Mouse (Mus musculus): ENCODE results near the gene Entpd7. TPM values are rescaled to one million over a fixed set of nuclear protein-coding genes. Genes with fewer than 3 reads are reported as not detected.

Entpd7 gene
- polyA plus RNA-seq, 1 experiment from 2014 or later: 16.5 TPM

GRCm38 (mm10) chr19:43679474-43679981 is 9.9 kb upstream of the Entpd7 start:
- Histone ChIP-seq H3K9me3 (ENCODE audit: control insufficient read depth, low read length) (no peaks in the 10 kb centered on the region), H3K27ac (ENCODE audit: low read depth) (0 out of 2 replicates have a peak overlapping the region, but pooled peaks have one; percentile 43), H3K36me3 (ENCODE audit: control insufficient read depth, insufficient read depth, low read length) (no peaks in the 10 kb centered on the region), H3K4me1 (replicated peaks; ENCODE audit: control insufficient read depth, insufficient read depth, low read length) (peaks cover 9% of the 10 kb centered on the region), H3K9ac (ENCODE audit: low read length) (no peak overlapping the region), H3K27me3 (replicated peaks; ENCODE audit: control insufficient read depth, insufficient read depth, low read length) (no peaks in the 10 kb centered on the region), H3K4me3 (ENCODE audit: low read depth, low read length) (no peak overlapping the region), H3K4me2 (ENCODE audit: low read length) (no peak overlapping the region)
- no peak for ATAC-seq (replicated peaks; ENCODE audit: low FRiP score, low TSS enrichment, low read depth)
- no peak for DNase-seq (ENCODE audit: low spot score)
- WGBS: 58% methylated on average over 10 of the region's 10 CpGs

GRCm38 (mm10) chr19:43681541-43681940 is 7.9 kb upstream of the Entpd7 start:
- H3K4me3 ChIP-seq (ENCODE audit: low read depth, low read length): no peak overlapping the region
- H3K27me3 ChIP-seq (replicated peaks; ENCODE audit: control insufficient read depth, insufficient read depth, low read length): no peaks in the 10 kb centered on the region
- H3K4me2 ChIP-seq (ENCODE audit: low read length): no peak overlapping the region
- peaks cover 2% of the 10 kb centered on the region for H3K4me1 ChIP-seq (replicated peaks; ENCODE audit: control insufficient read depth, insufficient read depth, low read length)
- no peak overlapping the region for H3K27ac ChIP-seq (ENCODE audit: low read depth)
- no peak for ATAC-seq (replicated peaks; ENCODE audit: low FRiP score, low TSS enrichment, low read depth)
- no peak for DNase-seq (ENCODE audit: low spot score)
- H3K9ac ChIP-seq (ENCODE audit: low read length): no peak overlapping the region
- WGBS: 90% methylated on average over 4 of the region's 4 CpGs
- no peaks in the 10 kb centered on the region for H3K9me3 ChIP-seq (ENCODE audit: control insufficient read depth, low read length)
- no peaks in the 10 kb centered on the region for H3K36me3 ChIP-seq (ENCODE audit: control insufficient read depth, insufficient read depth, low read length)

GRCm38 (mm10) chr19:43692815-43693214 is 3.3 kb downstream of the Entpd7 start:
- Histone ChIP-seq H3K4me2 (ENCODE audit: low read length) (no peak overlapping the region), H3K27ac (ENCODE audit: low read depth) (no peak overlapping the region), H3K4me1 (replicated peaks; ENCODE audit: control insufficient read depth, insufficient read depth, low read length) (0 out of 2 replicates have a peak, but pooled peaks cover 9% of the 10 kb centered on the region), H3K4me3 (ENCODE audit: low read depth, low read length) (no peak overlapping the region), H3K9ac (ENCODE audit: low read length) (no peak overlapping the region), H3K9me3 (ENCODE audit: control insufficient read depth, low read length) (no peaks in the 10 kb centered on the region), H3K27me3 (replicated peaks; ENCODE audit: control insufficient read depth, insufficient read depth, low read length) (no peaks in the 10 kb centered on the region), H3K36me3 (ENCODE audit: control insufficient read depth, insufficient read depth, low read length) (peaks cover 17% of the 10 kb centered on the region)
- no peak for DNase-seq (ENCODE audit: low spot score)
- no peak for ATAC-seq (replicated peaks; ENCODE audit: low FRiP score, low TSS enrichment, low read depth)
- WGBS: 90% methylated on average over 14 of the region's 14 CpGs

GRCm38 (mm10) chr19:43695514-43695964 is 6.1 kb downstream of the Entpd7 start:
- ATAC-seq (replicated peaks; ENCODE audit: low FRiP score, low TSS enrichment, low read depth): peak; percentile 60
- Histone ChIP-seq H3K4me2 (ENCODE audit: low read length) (no peak overlapping the region), H3K9ac (ENCODE audit: low read length) (no peak overlapping the region), H3K9me3 (ENCODE audit: control insufficient read depth, low read length) (no peaks in the 10 kb centered on the region), H3K4me1 (replicated peaks; ENCODE audit: control insufficient read depth, insufficient read depth, low read length) (peaks cover 4% of the 10 kb centered on the region; the same call in 1 of the 2 replicates), H3K4me3 (ENCODE audit: low read depth, low read length) (no peak overlapping the region), H3K36me3 (ENCODE audit: control insufficient read depth, insufficient read depth, low read length) (peaks cover 24% of the 10 kb centered on the region), H3K27me3 (replicated peaks; ENCODE audit: control insufficient read depth, insufficient read depth, low read length) (no peaks in the 10 kb centered on the region), H3K27ac (ENCODE audit: low read depth) (no peak overlapping the region; the same call in 1 of the 2 replicates)
- WGBS: 51% methylated on average over 10 of the region's 10 CpGs
- no peak for DNase-seq (ENCODE audit: low spot score)

DNA sequence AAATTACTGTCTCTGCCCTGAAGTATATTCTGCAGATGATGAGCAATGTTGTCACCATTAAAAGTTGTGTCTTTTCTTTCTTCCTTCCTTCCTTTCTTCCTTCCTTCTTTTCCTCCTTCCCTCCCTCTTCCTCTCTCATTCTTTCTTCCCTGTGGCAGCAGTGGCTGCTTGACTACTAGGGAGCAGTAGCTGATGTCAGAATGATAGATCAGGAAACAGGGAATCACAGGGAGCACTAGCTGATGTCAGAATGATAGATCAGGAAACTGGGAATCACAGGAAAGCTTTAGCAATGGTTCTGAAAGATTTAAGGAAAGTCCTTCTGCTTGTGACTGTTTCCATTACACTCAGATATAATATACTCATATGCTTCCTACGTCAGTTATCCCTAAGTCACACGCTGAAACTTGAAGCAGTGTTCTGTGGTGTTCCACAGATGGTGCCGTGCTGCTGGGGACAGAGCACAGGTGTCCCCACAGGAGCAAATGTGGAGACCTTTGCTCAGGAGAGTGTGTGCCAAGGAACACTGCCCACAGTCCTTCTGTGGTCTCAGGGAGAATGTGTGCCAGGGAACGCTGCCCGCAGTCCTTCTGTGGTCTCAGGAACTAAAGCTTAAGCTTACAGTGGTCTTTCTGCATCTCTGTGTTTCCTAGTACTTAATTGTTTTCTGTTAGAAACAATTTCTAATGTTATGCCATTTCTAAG is 8.3 kb downstream of the Entpd7 start:
- no peak overlapping the region for H3K27ac ChIP-seq (ENCODE audit: low read depth)
- no peaks in the 10 kb centered on the region for H3K9me3 ChIP-seq (ENCODE audit: control insufficient read depth, low read length)
- peaks cover 23% of the 10 kb centered on the region; the same call in 1 of the 2 replicates for H3K36me3 ChIP-seq (ENCODE audit: control insufficient read depth, insufficient read depth, low read length)
- no peaks in the 10 kb centered on the region for H3K27me3 ChIP-seq (replicated peaks; ENCODE audit: control insufficient read depth, insufficient read depth, low read length)
- ATAC-seq (replicated peaks; ENCODE audit: low FRiP score, low TSS enrichment, low read depth) (no peak), DNase-seq (ENCODE audit: low spot score) (no peak)
- no peak overlapping the region for H3K9ac ChIP-seq (ENCODE audit: low read length)
- H3K4me1 ChIP-seq (replicated peaks; ENCODE audit: control insufficient read depth, insufficient read depth, low read length): peaks cover 4% of the 10 kb centered on the region; the same call in 1 of the 2 replicates
- H3K4me3 ChIP-seq (ENCODE audit: low read depth, low read length): no peak overlapping the region
- WGBS: 87% methylated on average over 5 of the region's 5 CpGs
- H3K4me2 ChIP-seq (ENCODE audit: low read length): no peak overlapping the region

GRCm38 (mm10) chr19:43699021-43699762 is 9.7 kb downstream of the Entpd7 start:
- H3K36me3 ChIP-seq (ENCODE audit: control insufficient read depth, insufficient read depth, low read length): peaks cover 21% of the 10 kb centered on the region
- H3K4me2 ChIP-seq (ENCODE audit: low read length): no peak overlapping the region
- no peaks in the 10 kb centered on the region for H3K27me3 ChIP-seq (replicated peaks; ENCODE audit: control insufficient read depth, insufficient read depth, low read length)
- WGBS: 57% methylated on average over 11 of the region's 11 CpGs
- no peak overlapping the region for H3K9ac ChIP-seq (ENCODE audit: low read length)
- no peak overlapping the region; the same call in 1 of the 2 replicates for H3K27ac ChIP-seq (ENCODE audit: low read depth)
- no peak for ATAC-seq (replicated peaks; ENCODE audit: low FRiP score, low TSS enrichment, low read depth)
- no peak for DNase-seq (ENCODE audit: low spot score)
- H3K9me3 ChIP-seq (ENCODE audit: control insufficient read depth, low read length): no peaks in the 10 kb centered on the region
- peaks cover 4% of the 10 kb centered on the region; the same call in 1 of the 2 replicates for H3K4me1 ChIP-seq (replicated peaks; ENCODE audit: control insufficient read depth, insufficient read depth, low read length)
- no peak overlapping the region for H3K4me3 ChIP-seq (ENCODE audit: low read depth, low read length)

- Histone ChIP-seq H3K27ac (ENCODE audit: low read depth) (no peak overlapping the region; the same call in 1 of the 2 replicates), H3K9ac (ENCODE audit: low read length) (no peak overlapping the region)
- DNase-seq (ENCODE audit: low spot score): no peak
Observed at GRCm38 (mm10) chr19:43699763-43700155, 10.3 kb downstream of the Entpd7 start.

GRCm38 (mm10) chr19:43704211-43704610 is 14.7 kb downstream of the Entpd7 start:
- Histone ChIP-seq H3K27me3 (replicated peaks; ENCODE audit: control insufficient read depth, insufficient read depth, low read length) (no peaks in the 10 kb centered on the region), H3K27ac (ENCODE audit: low read depth) (no peak overlapping the region), H3K36me3 (ENCODE audit: control insufficient read depth, insufficient read depth, low read length) (peaks cover 60% of the 10 kb centered on the region), H3K4me3 (ENCODE audit: low read depth, low read length) (no peak overlapping the region), H3K4me1 (replicated peaks; ENCODE audit: control insufficient read depth, insufficient read depth, low read length) (no peaks in the 10 kb centered on the region; the same call in 1 of the 2 replicates), H3K4me2 (ENCODE audit: low read length) (no peak overlapping the region), H3K9me3 (ENCODE audit: control insufficient read depth, low read length) (no peaks in the 10 kb centered on the region), H3K9ac (ENCODE audit: low read length) (no peak overlapping the region)
- no peak for ATAC-seq (replicated peaks; ENCODE audit: low FRiP score, low TSS enrichment, low read depth)
- WGBS: 72% methylated on average over 11 of the region's 11 CpGs
- DNase-seq (ENCODE audit: low spot score): no peak

More at GRCm38 (mm10) chr19:43699763-43700155, 10.3 kb downstream of the Entpd7 start:
- Histone ChIP-seq H3K4me1 (replicated peaks; ENCODE audit: control insufficient read depth, insufficient read depth, low read length) (peaks cover 4% of the 10 kb centered on the region; the same call in 1 of the 2 replicates), H3K36me3 (ENCODE audit: control insufficient read depth, insufficient read depth, low read length) (peaks cover 25% of the 10 kb centered on the region), H3K9me3 (ENCODE audit: control insufficient read depth, low read length) (no peaks in the 10 kb centered on the region), H3K4me3 (ENCODE audit: low read depth, low read length) (no peak overlapping the region), H3K27me3 (replicated peaks; ENCODE audit: control insufficient read depth, insufficient read depth, low read length) (no peaks in the 10 kb centered on the region), H3K4me2 (ENCODE audit: low read length) (no peak overlapping the region)
- no peak for ATAC-seq (replicated peaks; ENCODE audit: low FRiP score, low TSS enrichment, low read depth)
- WGBS: 80% methylated on average over 6 of the region's 6 CpGs
